Mouse (Mus musculus) hindbrain, embryonic 12.5 days (tissue): Measurements from ENCODE around the gene Gpsm2. TPM values are rescaled to one million over a fixed set of nuclear protein-coding genes. Genes with fewer than 3 reads are reported as not detected.

Experiments used
- ATAC-seq: fragments of 200-750 bp; cut with Nextera tagmentation; 2 replicates; pipeline ENCODE4 v1.8.0; 2017; ENCODE audit warnings: moderate TSS enrichment; ENCODE audit not compliant: low FRiP score
- H3K27ac ChIP-seq: fragments of 300-500 bp; sonication (generic); 2 replicates; pipeline ENCODE4 v1.5.1; 2016; ENCODE audit warnings: mild to moderate bottlenecking
- H3K27me3 ChIP-seq: fragments of 300-500 bp; sonication (generic); 2 replicates; pipeline ENCODE4 v1.6.1; 2016; ENCODE audit warnings: mild to moderate bottlenecking
- H3K36me3 ChIP-seq: fragments of 300-500 bp; sonication (generic); 2 replicates; pipeline ENCODE4 v1.6.1; 2016; ENCODE audit warnings: mild to moderate bottlenecking
- H3K4me1 ChIP-seq: fragments of 300-500 bp; sonication (generic); 2 replicates; pipeline ENCODE4 v1.6.1; 2016
- H3K4me2 ChIP-seq: fragments of 300-500 bp; sonication (generic); replicated peaks from 2 replicates; pipeline ENCODE4 v1.6.1; 2016; ENCODE audit warnings: mild to moderate bottlenecking
- H3K4me3 ChIP-seq: fragments of 300-500 bp; sonication (generic); 2 replicates; pipeline ENCODE4 v1.5.1; 2016; ENCODE audit warnings: mild to moderate bottlenecking
- H3K9ac ChIP-seq: fragments of 300-500 bp; sonication (generic); 2 replicates; pipeline ENCODE4 v1.6.1; 2016; ENCODE audit warnings: mild to moderate bottlenecking, moderate library complexity
- H3K9me3 ChIP-seq: fragments of 300-500 bp; sonication (generic); replicated peaks from 2 replicates; pipeline ENCODE4 v1.6.1; 2016; ENCODE audit warnings: mild to moderate bottlenecking
- WGBS: fragments of 180-500 bp; shearing (Covaris S2); methylation state at CpG from one replicate; pipeline ENCODE4 v1.1.7; 2016; 5-methylcytosine and 5-hydroxymethylcytosine counted together
- polyA plus RNA-seq: library from polyadenylated mRNA; unstranded; fragments of >200 nt; fragmentation: Nextera tagmentation; extraction: Ambion mirVana; gene quantifications from 2 replicates; pipeline ENCODE4 v1.2.1, GENCODE M21; 2016

The Gpsm2 gene
- polyA plus RNA-seq, 1 experiment from 2014 or later: 68.0 TPM

- H3K4me2 ChIP-seq: peak overlapping the region; percentile 62; the same call in 1 of the 2 replicates
- 0 out of 2 replicates have a peak, but pooled peaks cover 4% of the 10 kb centered on the region for H3K36me3 ChIP-seq
- no peak overlapping the region for H3K27ac ChIP-seq
- peaks cover 27% of the 10 kb centered on the region for H3K4me1 ChIP-seq
- no peak for ATAC-seq
- no peaks in the 10 kb centered on the region for H3K27me3 ChIP-seq
- no peaks in the 10 kb centered on the region for H3K9me3 ChIP-seq
- H3K4me3 ChIP-seq: no peak overlapping the region
- no peak overlapping the region for H3K9ac ChIP-seq
- 90% methylated on average over 3 of the region's 3 CpGs for WGBS
Measured at GRCm38 (mm10) chr3:108719761-108720160, 2.3 kb downstream of the Gpsm2 start.

GRCm38 (mm10) chr3:108719357-108719756, 2.8 kb downstream of the Gpsm2 start:
- no peak overlapping the region for H3K9ac ChIP-seq
- H3K27ac ChIP-seq: no peak overlapping the region
- H3K27me3 ChIP-seq: no peaks in the 10 kb centered on the region
- no peak for ATAC-seq
- WGBS: 90% methylated on average over 2 of the region's 2 CpGs
- peaks cover 27% of the 10 kb centered on the region for H3K4me1 ChIP-seq
- no peaks in the 10 kb centered on the region for H3K9me3 ChIP-seq
- H3K36me3 ChIP-seq: 0 out of 2 replicates have a peak, but pooled peaks cover 5% of the 10 kb centered on the region
- H3K4me2 ChIP-seq: peak overlapping the region; percentile 62; the same call in 1 of the 2 replicates
- no peak overlapping the region for H3K4me3 ChIP-seq

DNA sequence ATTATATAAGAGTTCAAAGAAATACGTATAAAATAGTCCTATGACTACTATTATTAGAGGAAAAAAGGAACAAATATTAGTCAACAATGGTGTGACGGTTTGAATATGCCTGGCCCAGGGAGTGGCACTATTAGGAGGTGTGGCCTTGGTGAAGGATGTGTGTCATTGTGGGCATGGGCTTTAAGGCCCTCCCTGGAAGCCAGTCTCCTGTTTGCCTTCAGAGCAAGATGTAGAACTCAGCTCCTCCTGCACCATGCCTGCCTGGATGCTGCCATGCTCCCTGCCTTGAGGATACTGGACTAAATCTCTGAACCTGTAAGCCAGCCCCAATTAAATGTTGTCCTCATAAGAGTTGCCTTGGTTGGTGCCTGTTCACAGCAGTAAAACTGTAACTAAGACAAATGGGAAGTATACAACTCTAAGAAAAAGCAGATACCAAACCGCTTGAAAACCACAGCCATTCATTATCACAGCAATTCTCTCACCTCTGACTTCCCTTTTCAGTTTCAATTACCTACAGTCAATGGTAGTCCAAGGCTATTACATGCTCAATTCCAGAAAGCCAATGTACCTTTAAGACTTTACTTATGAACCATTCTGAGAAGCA, 4.1 kb downstream of the Gpsm2 start:
- Histone ChIP-seq H3K36me3 (0 out of 2 replicates have a peak, but pooled peaks cover 5% of the 10 kb centered on the region), H3K27ac (no peak overlapping the region), H3K9ac (no peak overlapping the region), H3K4me3 (no peak overlapping the region), H3K27me3 (no peaks in the 10 kb centered on the region), H3K4me2 (no peak overlapping the region), H3K4me1 (peaks cover 30% of the 10 kb centered on the region), H3K9me3 (no peaks in the 10 kb centered on the region)
- WGBS: 90% methylated on average over 3 of the region's 3 CpGs
- ATAC-seq: no peak

DNA sequence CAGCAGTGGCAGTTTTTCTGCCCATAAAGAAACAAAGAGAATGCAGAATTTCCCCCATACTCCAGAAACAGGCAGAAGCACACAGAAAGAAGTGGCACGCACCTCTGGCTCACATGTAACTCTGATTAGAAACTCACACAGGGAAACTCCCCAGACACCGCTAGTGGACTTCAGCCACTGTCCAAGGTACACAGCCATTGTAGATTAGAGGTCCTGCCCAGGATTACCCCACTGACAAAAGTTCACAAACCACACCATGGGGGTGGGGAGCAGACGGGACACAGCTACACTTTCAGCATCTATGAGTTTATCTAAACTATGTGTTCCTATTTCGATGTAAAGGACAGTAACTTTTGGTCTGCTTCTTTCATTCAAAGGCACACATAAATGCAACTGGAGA, 7.3 kb downstream of the Gpsm2 start:
- 95% methylated on average over 4 of the region's 4 CpGs for WGBS
- Histone ChIP-seq H3K4me2 (no peak overlapping the region), H3K4me1 (peaks cover 15% of the 10 kb centered on the region), H3K9ac (no peak overlapping the region), H3K27me3 (no peaks in the 10 kb centered on the region), H3K9me3 (no peaks in the 10 kb centered on the region), H3K36me3 (0 out of 2 replicates have a peak, but pooled peaks cover 5% of the 10 kb centered on the region), H3K4me3 (no peak overlapping the region), H3K27ac (no peak overlapping the region)
- no peak for ATAC-seq

DNA sequence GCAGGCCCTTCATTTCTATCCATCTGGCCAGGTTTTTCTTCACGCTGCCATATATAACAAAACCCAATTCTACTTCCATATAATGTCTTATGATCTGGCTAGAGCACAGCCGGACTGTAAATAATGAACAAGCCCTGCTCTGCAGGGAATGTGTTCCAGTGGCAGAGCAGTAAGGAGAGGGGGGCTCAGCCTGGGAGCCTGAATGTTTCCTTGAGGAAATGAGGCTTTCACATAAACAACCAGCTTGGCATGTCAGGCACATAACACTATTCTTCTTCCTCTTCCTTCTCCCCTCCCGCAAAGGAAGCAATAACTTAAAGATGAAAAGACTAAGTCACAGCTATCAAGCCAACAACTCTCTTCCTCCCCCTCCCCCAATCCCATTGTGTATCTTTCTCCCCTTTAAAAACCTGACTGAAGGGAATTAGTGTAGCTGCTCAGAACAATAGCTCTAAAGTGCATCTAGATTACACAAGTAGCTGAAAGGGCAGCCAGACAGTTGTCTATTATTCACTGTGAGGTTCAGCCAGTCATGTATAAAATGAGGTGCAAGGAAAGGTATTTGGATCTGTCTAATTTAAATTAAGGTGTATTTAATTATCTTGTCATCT, 8.9 kb downstream of the Gpsm2 start:
- Histone ChIP-seq H3K4me3 (no peak overlapping the region), H3K27ac (peak overlapping the region; percentile 44; the same call in 1 of the 2 replicates), H3K9me3 (no peaks in the 10 kb centered on the region), H3K4me2 (no peak overlapping the region), H3K27me3 (no peaks in the 10 kb centered on the region), H3K4me1 (peaks cover 9% of the 10 kb centered on the region), H3K9ac (no peak overlapping the region), H3K36me3 (0 out of 2 replicates have a peak, but pooled peaks cover 5% of the 10 kb centered on the region)
- ATAC-seq: no peak
- WGBS: 41% methylated on average over 3 of the region's 3 CpGs

- 0 out of 2 replicates have a peak, but pooled peaks cover 5% of the 10 kb centered on the region for H3K36me3 ChIP-seq
- no peaks in the 10 kb centered on the region for H3K27me3 ChIP-seq
- H3K4me2 ChIP-seq: no peak overlapping the region
- H3K9ac ChIP-seq: no peak overlapping the region
- no peak overlapping the region for H3K27ac ChIP-seq
- H3K4me1 ChIP-seq: peaks cover 9% of the 10 kb centered on the region
- H3K9me3 ChIP-seq: no peaks in the 10 kb centered on the region
- 88% methylated on average over 5 of the region's 5 CpGs for WGBS
- H3K4me3 ChIP-seq: no peak overlapping the region
- no peak for ATAC-seq
Measured at GRCm38 (mm10) chr3:108711296-108711695, 10.8 kb downstream of the Gpsm2 start.

DNA sequence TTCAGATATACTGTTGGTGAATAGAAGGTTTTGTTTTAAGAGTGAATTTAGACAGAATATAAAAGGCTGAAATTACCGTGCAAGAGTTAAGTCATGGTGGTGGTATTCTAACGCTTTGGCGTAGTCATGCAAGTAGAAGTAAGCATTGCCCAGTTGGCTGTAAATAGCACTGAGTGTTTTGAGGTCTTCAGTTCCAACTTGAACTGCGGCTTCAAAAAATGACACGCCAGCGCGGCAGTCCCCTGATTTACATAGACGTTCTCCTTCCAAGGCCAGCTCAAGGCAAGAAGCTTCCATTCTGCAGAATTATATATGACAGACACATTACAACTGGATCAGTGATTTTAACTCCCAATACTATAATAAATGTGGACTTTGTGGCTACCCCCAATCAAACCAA, 19.3 kb downstream of the Gpsm2 start:
- Histone ChIP-seq H3K4me3 (no peak overlapping the region), H3K4me1 (no peaks in the 10 kb centered on the region), H3K4me2 (no peak overlapping the region), H3K9me3 (no peaks in the 10 kb centered on the region), H3K27me3 (no peaks in the 10 kb centered on the region), H3K9ac (no peak overlapping the region), H3K36me3 (peaks cover 34% of the 10 kb centered on the region), H3K27ac (no peak overlapping the region)
- 95% methylated on average over 8 of the region's 8 CpGs for WGBS
- no peak for ATAC-seq

- Histone ChIP-seq H3K9ac (no peak overlapping the region), H3K4me3 (no peak overlapping the region), H3K4me2 (no peak overlapping the region), H3K9me3 (no peaks in the 10 kb centered on the region), H3K27ac (no peak overlapping the region), H3K27me3 (no peaks in the 10 kb centered on the region), H3K4me1 (no peaks in the 10 kb centered on the region), H3K36me3 (peaks cover 47% of the 10 kb centered on the region)
- ATAC-seq: no peak
- WGBS: 85% methylated on average over 1 of the region's 1 CpGs
Measured at GRCm38 (mm10) chr3:108701256-108701655, 20.9 kb downstream of the Gpsm2 start.

- Histone ChIP-seq H3K4me2 (no peak overlapping the region), H3K27ac (no peak overlapping the region), H3K27me3 (no peaks in the 10 kb centered on the region), H3K9ac (no peak overlapping the region), H3K9me3 (no peaks in the 10 kb centered on the region), H3K4me3 (no peak overlapping the region), H3K4me1 (no peaks in the 10 kb centered on the region), H3K36me3 (peaks cover 57% of the 10 kb centered on the region)
- ATAC-seq: no peak
- 89% methylated on average over 4 of the region's 4 CpGs for WGBS
Measured at GRCm38 (mm10) chr3:108699786-108700185, 22.3 kb downstream of the Gpsm2 start.

DNA sequence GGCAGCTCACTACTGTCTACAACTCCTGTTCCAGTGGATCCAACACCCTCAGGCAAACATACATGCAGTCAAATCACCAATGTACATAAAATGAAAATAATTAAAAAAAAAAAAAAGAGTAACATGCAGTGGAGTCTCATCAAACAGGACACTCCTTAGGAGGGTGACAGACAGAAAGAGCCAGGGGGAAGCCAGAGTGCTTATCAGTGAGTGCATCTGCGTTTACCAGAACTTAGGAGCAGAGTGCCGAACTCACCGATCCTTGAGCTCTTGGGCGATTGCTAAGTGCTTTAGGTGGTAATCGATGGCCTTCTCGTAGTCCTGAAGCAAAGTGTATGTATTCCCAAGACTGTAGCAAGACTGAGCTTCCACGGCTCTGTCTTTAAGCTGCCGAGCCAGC, 23.4 kb downstream of the Gpsm2 start:
- no peak overlapping the region for H3K9ac ChIP-seq
- no peak overlapping the region for H3K27ac ChIP-seq
- no peak overlapping the region for H3K4me3 ChIP-seq
- H3K4me1 ChIP-seq: no peaks in the 10 kb centered on the region
- 93% methylated on average over 8 of the region's 8 CpGs for WGBS
- peaks cover 63% of the 10 kb centered on the region for H3K36me3 ChIP-seq
- no peak overlapping the region for H3K4me2 ChIP-seq
- no peaks in the 10 kb centered on the region for H3K27me3 ChIP-seq
- no peaks in the 10 kb centered on the region for H3K9me3 ChIP-seq
- no peak for ATAC-seq

DNA sequence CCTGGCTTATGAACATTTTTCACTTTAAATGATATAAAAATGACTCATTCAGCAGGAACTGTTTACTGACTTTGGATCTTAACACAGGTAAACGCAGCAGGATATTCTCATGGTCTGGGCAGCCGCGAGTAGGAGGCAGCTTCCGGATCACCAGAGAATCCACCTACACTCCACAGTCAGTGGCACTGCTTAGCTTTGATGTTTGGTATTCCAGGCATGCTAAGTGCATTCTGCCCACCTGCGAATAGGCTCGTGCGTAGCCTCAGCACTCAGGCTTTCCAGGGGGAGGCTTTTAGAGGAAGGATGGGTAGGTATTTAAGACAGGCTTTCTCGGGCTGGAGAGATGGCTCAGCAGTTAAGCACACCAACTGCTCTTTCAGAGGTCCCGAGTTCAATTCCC, 27.8 kb downstream of the Gpsm2 start:
- H3K4me3 ChIP-seq: no peak overlapping the region
- no peak overlapping the region for H3K27ac ChIP-seq
- no peak overlapping the region for H3K4me2 ChIP-seq
- H3K4me1 ChIP-seq: no peaks in the 10 kb centered on the region
- no peaks in the 10 kb centered on the region for H3K27me3 ChIP-seq
- WGBS: 89% methylated on average over 9 of the region's 9 CpGs
- no peaks in the 10 kb centered on the region for H3K9me3 ChIP-seq
- H3K9ac ChIP-seq: no peak overlapping the region
- no peak for ATAC-seq
- peaks cover 51% of the 10 kb centered on the region for H3K36me3 ChIP-seq

DNA sequence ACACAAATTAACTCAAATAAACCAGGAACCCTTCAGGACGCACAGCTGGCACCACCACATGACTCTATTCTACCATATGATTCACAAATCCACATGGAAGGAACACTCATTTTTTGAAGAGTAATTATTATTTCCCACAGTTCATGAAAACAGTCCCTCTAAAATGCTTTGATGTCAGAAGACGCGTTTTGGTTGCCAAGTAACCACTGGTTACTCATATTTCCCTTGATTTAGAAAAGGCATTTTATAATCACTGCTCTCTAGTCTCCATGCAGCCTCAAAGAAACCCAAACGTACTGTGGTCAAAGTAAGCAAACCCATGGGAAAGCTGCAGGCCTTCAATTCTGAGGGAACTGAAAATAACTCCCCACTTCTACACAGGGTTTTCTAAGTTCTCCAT, 32.1 kb downstream of the Gpsm2 start:
- 81% methylated on average over 4 of the region's 4 CpGs for WGBS
- Histone ChIP-seq H3K27ac (no peak overlapping the region), H3K36me3 (peaks cover 54% of the 10 kb centered on the region)

GRCm38 (mm10) chr3:108689446-108689845, 32.7 kb downstream of the Gpsm2 start:
- H3K9ac ChIP-seq: no peak overlapping the region
- H3K27me3 ChIP-seq: no peaks in the 10 kb centered on the region
- 82% methylated on average over 8 of the region's 8 CpGs for WGBS
- H3K4me1 ChIP-seq: no peaks in the 10 kb centered on the region
- H3K36me3 ChIP-seq: peaks cover 50% of the 10 kb centered on the region
- no peaks in the 10 kb centered on the region for H3K9me3 ChIP-seq
- H3K27ac ChIP-seq: no peak overlapping the region
- ATAC-seq: no peak
- H3K4me2 ChIP-seq: no peak overlapping the region
- no peak overlapping the region for H3K4me3 ChIP-seq

More for the DNA sequence above, 32.1 kb downstream of the Gpsm2 start:
- ATAC-seq: no peak
- H3K4me2 ChIP-seq: no peak overlapping the region
- H3K4me3 ChIP-seq: no peak overlapping the region
- H3K9ac ChIP-seq: no peak overlapping the region
- no peaks in the 10 kb centered on the region for H3K27me3 ChIP-seq
- no peaks in the 10 kb centered on the region for H3K4me1 ChIP-seq
- H3K9me3 ChIP-seq: no peaks in the 10 kb centered on the region
